Mouse (Mus musculus) midbrain, embryonic 13.5 days (tissue): ENCODE data around the gene Slc30a10. TPM values are rescaled to one million over a fixed set of nuclear protein-coding genes. Genes with fewer than 3 reads are reported as not detected.

Source experiments
- ATAC-seq: fragments of 200-750 bp; cut with Nextera tagmentation; 2 replicates; pipeline ENCODE4 v1.8.0; 2017; ENCODE audit warnings: mild to moderate bottlenecking, moderate TSS enrichment, moderate library complexity
- H3K27ac ChIP-seq: fragments of 300-500 bp; sonication (generic); 2 replicates; pipeline ENCODE4 v1.5.1; 2015; ENCODE audit warnings: inconsistent platforms, mild to moderate bottlenecking, moderate library complexity
- H3K27me3 ChIP-seq: fragments of 300-500 bp; sonication (generic); 2 replicates; pipeline ENCODE4 v1.6.1; 2015; ENCODE audit warnings: mild to moderate bottlenecking, inconsistent platforms
- H3K36me3 ChIP-seq: fragments of 300-500 bp; sonication (generic); 2 replicates; pipeline ENCODE4 v1.6.1; 2015; ENCODE audit warnings: mild to moderate bottlenecking, inconsistent platforms
- H3K4me1 ChIP-seq: fragments of 300-500 bp; sonication (generic); replicated peaks from 2 replicates; pipeline ENCODE4 v1.6.1; 2015; ENCODE audit warnings: inconsistent platforms
- H3K4me2 ChIP-seq: fragments of 300-500 bp; sonication (generic); replicated peaks from 2 replicates; pipeline ENCODE4 v1.6.1; 2015; ENCODE audit warnings: moderate library complexity, mild to moderate bottlenecking, inconsistent platforms
- H3K4me3 ChIP-seq: fragments of 300-500 bp; sonication (generic); replicated peaks from 2 replicates; pipeline ENCODE4 v1.5.1; 2015; ENCODE audit warnings: mild to moderate bottlenecking, inconsistent platforms
- H3K9ac ChIP-seq: fragments of 300-500 bp; sonication (generic); replicated peaks from 2 replicates; pipeline ENCODE4 v1.6.1; 2015; ENCODE audit warnings: mild to moderate bottlenecking, inconsistent platforms
- H3K9me3 ChIP-seq: fragments of 300-500 bp; sonication (generic); 2 replicates; pipeline ENCODE4 v1.6.1; 2016; ENCODE audit warnings: mild to moderate bottlenecking, inconsistent platforms
- WGBS: fragments of 180-500 bp; shearing (Covaris S2); methylation state at CpG from one replicate; pipeline ENCODE4 v1.1.7; 2015; 5-methylcytosine and 5-hydroxymethylcytosine counted together
- polyA plus RNA-seq: library from polyadenylated mRNA; unstranded; fragments of >200 nt; fragmentation: Nextera tagmentation; extraction: Ambion mirVana; gene quantifications from 2 replicates; pipeline ENCODE4 v1.2.1, GENCODE M21; 2015

Slc30a10 gene
- polyA plus RNA-seq, 1 experiment from 2014 or later = 3.1 TPM

- WGBS = 58% methylated on average over 8 of the region's 8 CpGs
- Histone ChIP-seq H3K4me2 (no peak overlapping the region), H3K9me3 (no peaks in the 10 kb centered on the region), H3K36me3 (no peaks in the 10 kb centered on the region), H3K4me1 (no peaks in the 10 kb centered on the region), H3K27me3 (no peaks in the 10 kb centered on the region), H3K9ac (no peak overlapping the region), H3K27ac (no peak overlapping the region), H3K4me3 (no peak overlapping the region)
- no peak for ATAC-seq
Observed at GRCm38 (mm10) chr1:185472025-185472720, 17.5 kb downstream of the Slc30a10 start.

GRCm38 (mm10) chr1:185472730-185473129 lies 18.1 kb downstream of the Slc30a10 start:
- Histone ChIP-seq H3K36me3 (no peaks in the 10 kb centered on the region), H3K27ac (no peak overlapping the region), H3K9me3 (no peaks in the 10 kb centered on the region), H3K27me3 (no peaks in the 10 kb centered on the region), H3K4me1 (no peaks in the 10 kb centered on the region), H3K9ac (no peak overlapping the region), H3K4me3 (no peak overlapping the region), H3K4me2 (no peak overlapping the region)
- ATAC-seq = no peak
- WGBS = 90% methylated on average over 4 of the region's 4 CpGs

GRCm38 (mm10) chr1:185473437-185473836 lies 18.8 kb downstream of the Slc30a10 start:
- Histone ChIP-seq H3K9me3 (no peaks in the 10 kb centered on the region), H3K36me3 (no peaks in the 10 kb centered on the region), H3K4me1 (no peaks in the 10 kb centered on the region), H3K9ac (no peak overlapping the region), H3K4me3 (no peak overlapping the region), H3K27me3 (no peaks in the 10 kb centered on the region), H3K27ac (no peak overlapping the region), H3K4me2 (no peak overlapping the region)
- ATAC-seq = no peak
- WGBS = 100% methylated on average over 1 of the region's 1 CpGs

- WGBS = 98% methylated on average over 4 of the region's 4 CpGs
- no peak overlapping the region for H3K4me2 ChIP-seq
- no peaks in the 10 kb centered on the region for H3K36me3 ChIP-seq
- H3K9me3 ChIP-seq = no peaks in the 10 kb centered on the region
- H3K9ac ChIP-seq = no peak overlapping the region
- no peak overlapping the region for H3K4me3 ChIP-seq
- no peaks in the 10 kb centered on the region for H3K27me3 ChIP-seq
- peaks cover 11% of the 10 kb centered on the region for H3K4me1 ChIP-seq
- no peak overlapping the region for H3K27ac ChIP-seq
- no peak for ATAC-seq
Observed at GRCm38 (mm10) chr1:185479861-185480260, 25.2 kb downstream of the Slc30a10 start.

GRCm38 (mm10) chr1:185482001-185482761 lies 27.5 kb downstream of the Slc30a10 start:
- Histone ChIP-seq H3K27me3 (no peaks in the 10 kb centered on the region), H3K9ac (no peak overlapping the region), H3K4me1 (peaks cover 11% of the 10 kb centered on the region), H3K4me2 (peak overlapping the region; percentile 35), H3K36me3 (no peaks in the 10 kb centered on the region), H3K9me3 (no peaks in the 10 kb centered on the region), H3K4me3 (no peak overlapping the region), H3K27ac (peak overlapping the region; percentile 22)
- peak; percentile 82 for ATAC-seq
- 56% methylated on average over 19 of the region's 19 CpGs for WGBS

- Histone ChIP-seq H3K27ac (peak overlapping the region; percentile 22), H3K36me3 (no peaks in the 10 kb centered on the region), H3K4me3 (no peak overlapping the region), H3K9me3 (no peaks in the 10 kb centered on the region), H3K4me2 (no peak overlapping the region), H3K9ac (no peak overlapping the region), H3K4me1 (peaks cover 11% of the 10 kb centered on the region), H3K27me3 (no peaks in the 10 kb centered on the region)
- 81% methylated on average over 2 of the region's 2 CpGs for WGBS
- ATAC-seq = no peak; the same call in 1 of the 2 replicates
Observed at GRCm38 (mm10) chr1:185482762-185483161, 28.1 kb downstream of the Slc30a10 start.

- Histone ChIP-seq H3K27me3 (no peaks in the 10 kb centered on the region), H3K9me3 (no peaks in the 10 kb centered on the region), H3K9ac (no peak overlapping the region), H3K4me3 (no peak overlapping the region), H3K36me3 (no peaks in the 10 kb centered on the region), H3K4me1 (peaks cover 11% of the 10 kb centered on the region), H3K4me2 (no peak overlapping the region), H3K27ac (no peak overlapping the region)
- ATAC-seq = no peak
- WGBS = 84% methylated on average over 12 of the region's 12 CpGs
Observed at GRCm38 (mm10) chr1:185483356-185484057, 28.9 kb downstream of the Slc30a10 start.

GRCm38 (mm10) chr1:185484281-185484680 lies 29.6 kb downstream of the Slc30a10 start:
- Histone ChIP-seq H3K9ac (no peak overlapping the region), H3K27me3 (no peaks in the 10 kb centered on the region), H3K4me3 (no peak overlapping the region), H3K4me2 (no peak overlapping the region), H3K36me3 (no peaks in the 10 kb centered on the region), H3K9me3 (no peaks in the 10 kb centered on the region), H3K4me1 (peaks cover 17% of the 10 kb centered on the region), H3K27ac (no peak overlapping the region)
- ATAC-seq = no peak
- 61% methylated on average over 19 of the region's 19 CpGs for WGBS

- WGBS = 69% methylated on average over 6 of the region's 6 CpGs
- Histone ChIP-seq H3K9ac (no peak overlapping the region), H3K4me3 (no peak overlapping the region), H3K36me3 (no peaks in the 10 kb centered on the region), H3K4me1 (peaks cover 12% of the 10 kb centered on the region), H3K27me3 (no peaks in the 10 kb centered on the region), H3K4me2 (no peak overlapping the region), H3K27ac (no peak overlapping the region), H3K9me3 (no peaks in the 10 kb centered on the region)
- no peak for ATAC-seq
Observed at GRCm38 (mm10) chr1:185489893-185490292, 35.2 kb downstream of the Slc30a10 start.

- WGBS = 90% methylated on average over 2 of the region's 2 CpGs
- Histone ChIP-seq H3K27ac (no peak overlapping the region), H3K4me1 (peaks cover 12% of the 10 kb centered on the region), H3K27me3 (no peaks in the 10 kb centered on the region), H3K9me3 (no peaks in the 10 kb centered on the region), H3K9ac (no peak overlapping the region), H3K4me3 (no peak overlapping the region), H3K4me2 (no peak overlapping the region), H3K36me3 (no peaks in the 10 kb centered on the region)
- ATAC-seq = no peak
Observed at GRCm38 (mm10) chr1:185490603-185491002, 36.0 kb downstream of the Slc30a10 start.

GRCm38 (mm10) chr1:185493439-185494034 lies 38.9 kb downstream of the Slc30a10 start:
- no peak overlapping the region for H3K4me2 ChIP-seq
- peak; percentile 79 for ATAC-seq
- no peak overlapping the region for H3K9ac ChIP-seq
- no peaks in the 10 kb centered on the region for H3K27me3 ChIP-seq
- H3K4me1 ChIP-seq = peaks cover 16% of the 10 kb centered on the region
- 12% methylated on average over 4 of the region's 4 CpGs for WGBS
- H3K36me3 ChIP-seq = no peaks in the 10 kb centered on the region
- peak overlapping the region; percentile 67 for H3K27ac ChIP-seq
- no peak overlapping the region for H3K4me3 ChIP-seq
- no peaks in the 10 kb centered on the region for H3K9me3 ChIP-seq
